Mouse (Mus musculus) right cerebral cortex, postnatal 10 days (tissue): ENCODE measurements around the gene Ogdhl.
"Not testable (repeated sequence)": the region's sequence is repeated elsewhere in the genome, so short reads cannot be mapped to it uniquely, and the experiment has no call there.

Source experiments
- DNase-seq, 2 experiments: peaks; one replicate each; pipeline ENCODE4 v3.0.0; 2021; ENCODE audit warnings: low spot score in 2 of 2

Gene Ogdhl

GRCm38 (mm10) chr14:32321732-32322685 is at the start of gene Ogdhl:
Ogdhl (plus strand) TSS chr14:32322019.
- peak; percentile 87 to 88 for DNase-seq

GRCm38 (mm10) chr14:32301622-32302021 is 20.2 kb upstream of the Ogdhl start:
- peak; percentile 53 to 63 for DNase-seq

GRCm38 (mm10) chr14:32302423-32302822 is 19.4 kb upstream of the Ogdhl start:
- no peak for DNase-seq

GRCm38 (mm10) chr14:32304921-32305320 is 16.9 kb upstream of the Ogdhl start:
- DNase-seq = no peak

- DNase-seq = peak; percentile 52 to 73
Observed at GRCm38 (mm10) chr14:32309876-32310275, 11.9 kb upstream of the Ogdhl start.

- DNase-seq = no peak
Observed at GRCm38 (mm10) chr14:32311381-32312035, 10.3 kb upstream of the Ogdhl start.

- no peak for DNase-seq
Observed at GRCm38 (mm10) chr14:32317822-32318221, 4.0 kb upstream of the Ogdhl start.

- peak; percentile 51 to 65 for DNase-seq
Observed at GRCm38 (mm10) chr14:32323221-32323620, 1.4 kb downstream of the Ogdhl start.

GRCm38 (mm10) chr14:32327366-32327765 is 5.5 kb downstream of the Ogdhl start:
- no peak for DNase-seq

- DNase-seq = no peak
Observed at GRCm38 (mm10) chr14:32332515-32333445, 11.0 kb downstream of the Ogdhl start.

- peak in 1 of 2 experiments; percentile 23 for DNase-seq
Observed at GRCm38 (mm10) chr14:32336021-32336420, 14.2 kb downstream of the Ogdhl start.

- DNase-seq = no peak
Observed at GRCm38 (mm10) chr14:32336547-32336946, 14.7 kb downstream of the Ogdhl start.

GRCm38 (mm10) chr14:32341823-32342222 is 20.0 kb downstream of the Ogdhl start:
- DNase-seq = no peak

GRCm38 (mm10) chr14:32344176-32344575 is 22.4 kb downstream of the Ogdhl start:
- DNase-seq = peak in 1 of 2 experiments; percentile 15

GRCm38 (mm10) chr14:32344694-32345093 is 22.9 kb downstream of the Ogdhl start:
- peak in 1 of 2 experiments; percentile 14 for DNase-seq

- DNase-seq = peak in 1 of 2 experiments; percentile 18
Observed at GRCm38 (mm10) chr14:32347307-32347706, 25.5 kb downstream of the Ogdhl start.

GRCm38 (mm10) chr14:32351181-32351920 is 29.5 kb downstream of the Ogdhl start:
- not testable (repeated sequence) for DNase-seq

- DNase-seq = no peak
Observed at GRCm38 (mm10) chr14:32364359-32364758, 42.5 kb downstream of the Ogdhl start.

GRCm38 (mm10) chr14:32369756-32370155 is 47.9 kb downstream of the Ogdhl start:
- no peak for DNase-seq

- peak in 1 of 2 experiments; percentile 1 for DNase-seq
Observed at GRCm38 (mm10) chr14:32372510-32372909, 50.7 kb downstream of the Ogdhl start.
